Mouse (Mus musculus): ENCODE measurements around the gene Tgfb2.

Tgfb2 gene

GRCm38 (mm10) chr1:186702391-186703255 lies 3.2 kb downstream of the Tgfb2 start:
- peak; percentile 59 for DNase-seq (ENCODE audit: low read depth, low spot score)

DNA sequence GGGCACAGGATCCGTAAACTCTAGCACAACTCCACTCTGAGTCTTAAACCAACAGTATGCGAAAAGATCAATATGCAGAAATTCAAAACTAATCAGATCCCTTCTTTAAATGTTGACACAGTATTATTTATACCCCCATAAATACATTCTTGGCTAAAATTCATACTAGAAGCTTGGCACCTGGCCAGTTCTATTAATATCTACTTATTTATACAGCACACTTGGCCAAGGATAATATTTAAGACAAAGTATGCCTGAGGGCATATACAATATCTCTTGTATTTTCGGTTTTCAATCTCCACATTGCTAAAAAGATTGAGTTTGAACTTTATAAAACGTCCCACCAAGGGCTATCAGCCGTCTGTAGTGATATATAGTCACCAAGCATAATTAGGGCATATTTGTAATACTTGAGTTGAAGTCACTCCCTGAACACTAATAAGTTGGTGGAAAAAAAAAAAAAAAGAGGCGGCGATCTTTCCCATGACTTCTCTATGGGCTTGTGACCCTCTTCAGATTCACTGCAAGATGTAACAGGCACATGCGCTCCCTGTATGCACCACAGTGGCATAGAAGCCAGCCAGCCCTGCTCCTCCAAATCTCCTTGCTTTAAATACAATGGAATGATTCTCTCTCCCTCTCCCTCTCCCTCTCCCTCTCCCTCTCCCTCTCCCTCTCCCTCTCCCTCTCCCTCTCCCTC lies 4.4 kb downstream of the Tgfb2 start:
- no peak for DNase-seq (ENCODE audit: low read depth, low spot score)

GRCm38 (mm10) chr1:186700496-186700895 lies 5.3 kb downstream of the Tgfb2 start:
- no peak for DNase-seq (ENCODE audit: low read depth, low spot score)

- DNase-seq (ENCODE audit: low read depth, low spot score), result no peak
Measured at GRCm38 (mm10) chr1:186698583-186699338, 7.0 kb downstream of the Tgfb2 start.

DNA sequence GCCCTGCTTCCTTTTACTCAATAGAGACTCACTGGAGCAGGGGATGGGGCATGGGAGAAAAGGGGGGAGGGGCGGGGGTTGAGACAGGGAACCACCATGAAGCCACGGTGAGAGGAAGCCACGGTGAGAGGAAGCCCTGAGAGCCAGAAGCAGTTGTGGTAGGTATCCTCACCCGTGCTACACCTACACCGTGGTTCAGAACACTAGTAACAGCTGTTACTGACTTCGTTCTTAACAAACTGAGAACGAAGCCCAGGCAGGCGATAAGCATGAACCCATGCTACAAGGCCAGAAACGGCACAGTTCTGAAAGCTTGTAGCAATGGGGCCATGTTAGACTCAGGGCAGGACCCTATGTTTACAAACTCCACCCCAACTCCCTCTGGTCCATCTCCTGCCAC lies 9.6 kb downstream of the Tgfb2 start:
- DNase-seq (ENCODE audit: low read depth, low spot score), result no peak

- no peak for DNase-seq (ENCODE audit: low read depth, low spot score)
Measured at GRCm38 (mm10) chr1:186695361-186695760, 10.4 kb downstream of the Tgfb2 start.

- DNase-seq (ENCODE audit: low read depth, low spot score), result no peak
Measured at GRCm38 (mm10) chr1:186692370-186692769, 13.4 kb downstream of the Tgfb2 start.

DNA sequence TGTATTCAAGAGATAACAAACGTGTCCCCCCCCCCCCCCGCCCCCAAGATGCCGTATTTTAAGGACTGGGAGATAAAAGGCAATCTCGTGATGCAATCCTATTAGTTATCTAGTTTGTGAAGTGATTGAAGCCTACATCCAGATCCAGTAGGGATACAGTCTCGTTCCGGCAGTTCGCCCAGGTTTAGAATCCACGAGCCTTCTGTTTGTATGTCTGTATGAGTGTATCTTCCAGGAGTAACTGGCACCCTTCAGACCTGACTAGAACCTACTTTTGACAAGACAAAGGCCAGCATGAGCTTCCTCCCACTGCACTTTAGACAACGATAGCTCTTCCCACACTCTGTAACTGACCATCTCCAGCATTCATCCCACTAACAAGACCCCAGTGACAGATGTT lies 14.1 kb downstream of the Tgfb2 start:
- DNase-seq (ENCODE audit: low read depth, low spot score), result no peak

DNA sequence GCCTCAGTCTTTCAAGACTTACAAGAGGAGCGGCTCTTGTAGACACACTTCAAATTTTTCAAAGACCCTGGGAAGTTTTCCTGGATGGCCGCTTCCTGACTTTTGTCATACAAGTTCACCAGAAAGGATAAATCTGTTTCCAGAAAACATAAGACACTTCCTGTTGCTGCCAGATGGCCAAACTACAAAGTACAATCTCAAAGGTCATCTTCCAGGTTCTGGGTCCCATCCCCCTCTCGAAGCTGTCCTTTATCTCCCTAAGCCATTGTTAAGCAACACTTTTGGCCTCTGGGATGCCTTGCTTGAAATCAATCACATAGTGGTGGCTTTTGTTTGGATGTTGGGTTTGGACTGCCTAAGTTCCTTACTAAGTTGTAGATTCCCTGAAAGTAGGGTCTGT lies 21.7 kb downstream of the Tgfb2 start:
- DNase-seq (ENCODE audit: low read depth, low spot score), result no peak

DNA sequence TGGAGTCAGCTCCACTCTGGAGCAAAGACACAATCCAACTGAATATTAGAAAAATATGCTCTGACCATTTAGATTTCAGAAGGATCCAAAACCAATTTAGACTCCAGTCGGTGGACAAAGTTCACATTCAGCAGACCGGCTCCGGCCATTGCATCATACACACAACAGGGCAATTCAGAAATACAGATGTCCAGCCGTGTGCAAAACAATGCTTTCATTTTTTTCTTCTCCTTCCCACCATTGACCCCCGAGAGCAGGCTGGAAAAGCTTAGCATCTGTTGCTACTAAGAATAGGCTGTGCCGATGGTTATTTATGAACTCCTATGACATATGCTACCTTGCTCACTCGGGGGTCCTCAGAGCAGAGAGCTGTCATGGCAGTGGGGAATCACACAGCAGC lies 23.2 kb downstream of the Tgfb2 start:
- DNase-seq (ENCODE audit: low read depth, low spot score), result no peak

DNA sequence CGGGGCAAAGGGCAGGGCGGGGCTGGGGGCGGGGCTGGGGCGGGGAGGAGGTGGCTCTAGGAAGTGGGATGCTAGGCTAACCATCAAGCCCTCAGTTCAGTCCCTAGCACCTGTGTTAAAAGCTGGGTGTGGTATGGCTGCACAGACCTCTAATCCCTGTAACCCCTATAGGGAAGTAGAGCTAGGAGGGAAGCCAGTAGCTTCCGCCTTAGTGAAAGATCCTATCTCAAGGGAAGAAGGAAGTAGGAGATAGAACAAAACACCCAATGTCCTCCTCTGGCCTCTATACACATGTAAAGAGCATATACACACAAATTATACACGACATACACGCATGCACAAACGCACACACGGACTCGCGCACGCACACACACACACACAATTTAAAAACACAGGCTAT lies 28.2 kb downstream of the Tgfb2 start:
- DNase-seq (ENCODE audit: low read depth, low spot score), result no peak

GRCm38 (mm10) chr1:186676199-186676598 lies 29.6 kb downstream of the Tgfb2 start:
- no peak for DNase-seq (ENCODE audit: low read depth, low spot score)

DNA sequence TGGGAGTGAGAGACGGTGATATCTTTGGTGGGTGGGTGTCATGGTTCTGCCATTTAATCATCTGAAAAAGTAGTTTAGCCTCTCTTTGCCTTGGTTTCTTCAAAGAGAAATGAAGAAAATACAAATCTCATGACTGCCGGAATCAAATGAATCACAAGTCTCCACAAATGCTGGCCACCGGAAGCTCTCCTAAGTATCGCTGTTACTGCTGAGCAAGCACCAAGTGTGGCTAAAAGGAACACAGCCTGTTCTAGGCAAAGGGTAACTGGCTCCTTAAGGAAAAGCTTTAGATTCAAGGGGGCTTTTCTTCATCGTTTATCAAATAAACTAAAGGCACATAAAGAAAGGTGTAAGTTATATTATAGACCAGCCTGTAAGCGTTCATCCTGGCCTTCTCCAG lies 30.5 kb downstream of the Tgfb2 start:
- DNase-seq (ENCODE audit: low read depth, low spot score), result no peak

DNA sequence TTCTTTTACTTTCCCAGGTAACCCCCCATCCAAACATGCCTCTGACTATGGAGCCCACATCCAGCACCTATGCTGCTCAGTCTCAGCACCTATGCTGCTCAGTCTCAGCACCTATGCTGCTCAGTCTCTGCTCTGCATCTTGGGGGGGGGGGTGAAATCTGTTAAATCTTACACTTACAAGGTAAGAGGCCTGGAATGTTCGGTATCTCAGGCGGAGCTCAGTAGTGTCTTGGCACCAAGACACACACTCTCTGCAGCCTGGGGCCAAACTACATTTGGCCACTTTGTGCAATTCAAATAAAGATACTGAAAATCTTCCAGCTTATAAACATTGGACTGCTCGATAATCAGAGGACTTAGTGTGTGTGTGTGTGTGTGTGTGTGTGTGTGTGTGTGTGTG lies 31.2 kb downstream of the Tgfb2 start:
- DNase-seq (ENCODE audit: low read depth, low spot score), result no peak

DNA sequence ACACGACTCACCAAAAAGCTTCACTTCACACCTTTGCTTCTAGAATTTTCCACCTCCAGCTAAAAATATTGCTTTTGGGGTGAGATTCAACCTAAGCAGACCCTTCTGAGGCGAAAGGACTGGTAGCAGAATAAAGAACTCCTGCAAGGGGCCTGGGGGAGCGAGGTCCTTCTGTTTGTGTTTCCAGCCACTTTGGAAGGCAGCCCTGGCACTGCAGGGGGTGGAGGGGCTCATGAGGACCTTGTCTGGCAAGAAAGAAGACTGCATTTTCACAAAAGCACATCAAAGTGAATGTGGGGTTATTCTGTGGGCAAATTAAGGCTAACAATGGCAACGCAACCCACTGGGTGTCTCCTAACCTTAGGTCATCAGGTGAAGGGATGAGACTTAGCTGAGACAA lies 32.6 kb downstream of the Tgfb2 start:
- DNase-seq (ENCODE audit: low read depth, low spot score), result no peak

GRCm38 (mm10) chr1:186663412-186663811 lies 42.4 kb downstream of the Tgfb2 start:
- no peak for DNase-seq (ENCODE audit: low read depth, low spot score)

GRCm38 (mm10) chr1:186662996-186663395 lies 42.8 kb downstream of the Tgfb2 start:
- DNase-seq (ENCODE audit: low read depth, low spot score), result no peak

GRCm38 (mm10) chr1:186661206-186661921 lies 44.4 kb downstream of the Tgfb2 start:
- DNase-seq (ENCODE audit: low read depth, low spot score), result no peak

DNA sequence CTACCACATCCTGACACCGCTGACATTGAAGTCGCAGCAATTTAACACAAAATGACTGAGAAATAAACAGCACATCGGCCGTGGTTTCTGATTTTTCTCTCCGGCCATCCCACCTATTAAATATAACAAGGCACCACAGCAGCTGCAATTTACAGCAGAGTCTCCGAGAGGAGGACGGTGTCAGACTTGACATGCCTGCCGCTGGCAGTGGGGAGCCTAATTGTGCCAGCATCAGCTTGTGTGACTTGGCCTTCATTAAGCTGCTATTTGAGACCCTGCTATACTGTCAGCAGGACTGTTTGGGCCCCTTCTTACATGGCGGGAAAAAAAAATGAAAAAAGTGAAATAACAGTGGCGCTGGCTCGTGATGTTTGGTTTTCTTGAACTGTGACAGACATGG lies 47.0 kb downstream of the Tgfb2 start:
- DNase-seq (ENCODE audit: low read depth, low spot score), result no peak

DNA sequence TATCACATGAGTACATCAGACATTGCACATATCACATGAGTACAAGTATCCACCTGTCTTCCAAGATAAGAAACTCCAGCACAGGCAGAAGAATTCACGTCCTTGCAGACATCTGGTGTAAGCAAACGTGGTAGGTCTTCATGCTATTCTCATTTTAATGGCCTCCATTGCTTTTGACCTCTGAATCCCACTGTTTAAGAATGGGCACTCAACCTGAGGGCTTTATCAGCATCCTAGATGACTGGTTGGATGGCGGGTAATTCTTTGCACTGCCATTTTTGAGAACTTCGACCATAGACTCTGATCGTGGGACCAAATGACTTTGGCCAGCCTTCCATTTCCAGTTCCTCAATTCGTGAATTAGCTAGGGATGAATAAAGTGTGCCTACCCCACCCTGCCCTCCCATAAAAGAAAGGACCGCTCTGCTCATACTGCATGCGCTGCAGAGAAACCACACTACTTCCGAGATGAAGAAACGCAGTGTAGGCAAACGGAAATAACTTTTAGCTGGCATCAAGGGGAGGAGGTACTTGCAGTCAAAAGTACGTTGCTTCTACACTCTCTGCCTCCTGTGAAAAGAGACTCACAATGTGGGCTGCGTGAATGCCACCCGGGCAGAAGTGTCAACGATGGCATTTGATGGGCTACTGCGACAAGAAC lies 48.1 kb downstream of the Tgfb2 start:
- DNase-seq (ENCODE audit: low read depth, low spot score), result no peak

GRCm38 (mm10) chr1:186656732-186657329 lies 49.0 kb downstream of the Tgfb2 start:
- no peak for DNase-seq (ENCODE audit: low read depth, low spot score)

Measured in forelimb bud, embryonic 11.5 days (tissue).